Mouse (Mus musculus): ENCODE data around the gene Gm36210. TPM values are rescaled to one million over a fixed set of nuclear protein-coding genes. Genes with fewer than 3 reads are reported as not detected.

Gm36210 gene
- polyA plus RNA-seq, 1 experiment from 2014 or later: 0.26 TPM

DNA sequence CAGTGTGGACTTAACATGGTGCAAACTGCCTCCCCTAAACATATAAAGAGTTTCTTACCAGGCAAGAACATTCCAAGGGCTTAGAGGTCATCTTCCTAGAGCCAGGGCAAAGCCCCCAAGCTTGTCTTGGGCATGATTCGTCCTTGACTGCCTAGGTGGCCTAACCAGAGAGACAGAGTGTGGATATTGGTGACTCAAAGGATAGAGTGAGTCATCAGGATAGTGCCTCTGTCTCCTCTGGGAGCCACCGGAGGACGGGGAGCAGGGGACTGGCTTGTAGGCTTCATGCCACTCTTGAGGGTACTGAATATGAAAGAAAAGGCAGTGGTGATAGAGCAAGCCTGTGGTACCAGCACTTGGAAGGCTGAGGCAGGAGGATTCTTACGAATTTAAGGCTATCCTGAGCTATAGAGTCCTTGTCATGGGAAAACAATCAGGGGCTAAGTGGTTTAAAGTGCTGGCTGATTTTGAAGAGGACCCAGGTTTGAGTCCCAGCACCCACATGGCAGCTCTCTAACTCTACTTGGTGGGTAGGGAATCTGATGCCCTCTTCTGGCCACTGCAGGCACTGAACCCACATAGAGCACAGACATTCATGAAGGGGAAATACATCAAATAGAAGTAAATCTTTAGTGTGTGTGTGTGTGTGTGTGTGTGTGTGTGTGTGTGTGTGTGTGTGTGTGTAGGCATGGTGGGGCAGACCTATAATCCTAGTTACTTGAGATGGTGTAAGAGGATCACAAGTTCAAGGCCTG, 28.0 kb upstream of the Gm36210 start:
- Histone ChIP-seq H3K4me1 (replicated peaks) (no peaks in the 10 kb centered on the region), H3K4me2 (no peak overlapping the region), H3K9ac (no peak overlapping the region), H3K27ac (no peak overlapping the region), H3K4me3 (no peak overlapping the region), H3K9me3 (0 out of 2 replicates have a peak, but pooled peaks cover 3% of the 10 kb centered on the region), H3K36me3 (no peaks in the 10 kb centered on the region), H3K27me3 (no peaks in the 10 kb centered on the region)
- WGBS: 82% methylated on average over 4 of the region's 4 CpGs
- ATAC-seq (ENCODE audit: low FRiP score): no peak

DNA sequence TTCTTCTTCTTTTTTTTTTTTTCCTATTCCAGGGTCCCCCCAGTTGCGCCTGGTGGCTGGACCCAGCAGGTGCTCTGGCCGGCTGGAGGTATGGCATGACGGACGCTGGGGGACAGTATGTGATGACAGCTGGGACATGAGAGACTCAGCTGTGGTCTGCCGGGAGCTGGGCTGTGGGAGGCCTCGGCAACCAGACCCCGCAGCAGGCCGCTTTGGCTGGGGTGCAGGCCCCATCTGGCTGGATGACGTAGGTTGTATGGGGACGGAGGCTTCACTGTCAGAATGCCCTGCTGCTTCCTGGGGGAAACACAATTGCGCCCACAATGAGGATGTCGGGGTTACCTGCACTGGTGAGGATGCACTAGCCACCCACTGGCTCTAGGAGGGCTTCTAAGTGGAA, 26.8 kb upstream of the Gm36210 start:
- Histone ChIP-seq H3K9ac (no peak overlapping the region), H3K4me3 (no peak overlapping the region), H3K36me3 (no peaks in the 10 kb centered on the region), H3K4me1 (replicated peaks) (peaks cover 3% of the 10 kb centered on the region; the same call in 1 of the 2 replicates), H3K9me3 (0 out of 2 replicates have a peak, but pooled peaks cover 3% of the 10 kb centered on the region), H3K27ac (no peak overlapping the region), H3K27me3 (no peaks in the 10 kb centered on the region), H3K4me2 (no peak overlapping the region)
- ATAC-seq (ENCODE audit: low FRiP score): no peak
- 61% methylated on average over 12 of the region's 12 CpGs for WGBS

GRCm38 (mm10) chr7:4928323-4928722, 22.0 kb upstream of the Gm36210 start:
- no peaks in the 10 kb centered on the region for H3K9me3 ChIP-seq
- H3K27ac ChIP-seq: no peak overlapping the region
- H3K36me3 ChIP-seq: no peaks in the 10 kb centered on the region
- peak overlapping the region; percentile 43 for H3K9ac ChIP-seq
- no peaks in the 10 kb centered on the region for H3K27me3 ChIP-seq
- H3K4me1 ChIP-seq (replicated peaks): peaks cover 48% of the 10 kb centered on the region
- no peak overlapping the region for H3K4me2 ChIP-seq
- no peak for ATAC-seq (ENCODE audit: low FRiP score)
- no peak overlapping the region for H3K4me3 ChIP-seq
- 77% methylated on average over 17 of the region's 17 CpGs for WGBS

- no peaks in the 10 kb centered on the region for H3K27me3 ChIP-seq
- no peaks in the 10 kb centered on the region for H3K36me3 ChIP-seq
- H3K9me3 ChIP-seq: no peaks in the 10 kb centered on the region
- 68% methylated on average over 8 of the region's 8 CpGs for WGBS
- H3K4me3 ChIP-seq: no peak overlapping the region
- peaks cover 54% of the 10 kb centered on the region for H3K4me1 ChIP-seq (replicated peaks)
- no peak overlapping the region for H3K27ac ChIP-seq
- H3K4me2 ChIP-seq: no peak overlapping the region
- H3K9ac ChIP-seq: no peak overlapping the region
- no peak for ATAC-seq (ENCODE audit: low FRiP score)
Observed at GRCm38 (mm10) chr7:4927711-4928110, 21.4 kb upstream of the Gm36210 start.

- H3K36me3 ChIP-seq: no peaks in the 10 kb centered on the region
- peak overlapping the region; percentile 3; the same call in 1 of the 2 replicates for H3K9ac ChIP-seq
- H3K4me3 ChIP-seq: no peak overlapping the region
- H3K9me3 ChIP-seq: no peaks in the 10 kb centered on the region
- no peak overlapping the region for H3K27ac ChIP-seq
- peaks cover 62% of the 10 kb centered on the region for H3K4me1 ChIP-seq (replicated peaks)
- 64% methylated on average over 16 of the region's 16 CpGs for WGBS
- ATAC-seq (ENCODE audit: low FRiP score): no peak
- H3K4me2 ChIP-seq: no peak overlapping the region
- H3K27me3 ChIP-seq: no peaks in the 10 kb centered on the region
Observed at GRCm38 (mm10) chr7:4926849-4927248, 20.5 kb upstream of the Gm36210 start.

- Histone ChIP-seq H3K9me3 (no peaks in the 10 kb centered on the region), H3K4me2 (peak within 1 kb of the TSS; percentile 91), H3K4me1 (replicated peaks) (peaks cover 74% of the 10 kb centered on the region), H3K36me3 (peaks cover 6% of the 10 kb centered on the region), H3K9ac (peak within 1 kb of the TSS; percentile 53), H3K27ac (peak within 1 kb of the TSS; percentile 99), H3K4me3 (no peak within 1 kb of the TSS), H3K27me3 (no peaks in the 10 kb centered on the region)
- 5% methylated on average over 6 of the region's 6 CpGs for WGBS
- ATAC-seq (ENCODE audit: low FRiP score): no peak
Observed at GRCm38 (mm10) chr7:4925441-4926381, 19.4 kb upstream of the Gm36210 start, which contains the start of gene Ssc5d. Gene Ssc5d, plus strand, starts transcription at chr7:4925785.

GRCm38 (mm10) chr7:4924891-4925301, 18.6 kb upstream of the Gm36210 start:
- Histone ChIP-seq H3K9me3 (no peaks in the 10 kb centered on the region), H3K36me3 (peaks cover 15% of the 10 kb centered on the region), H3K27ac (peak overlapping the region; percentile 99), H3K4me3 (no peak overlapping the region), H3K9ac (0 out of 2 replicates have a peak overlapping the region, but pooled peaks have one; percentile 35), H3K27me3 (no peaks in the 10 kb centered on the region), H3K4me2 (no peak overlapping the region), H3K4me1 (replicated peaks) (peaks cover 74% of the 10 kb centered on the region)
- 3% methylated on average over 3 of the region's 4 CpGs for WGBS
- ATAC-seq (ENCODE audit: low FRiP score): no peak

GRCm38 (mm10) chr7:4924483-4924882, 18.2 kb upstream of the Gm36210 start:
- H3K4me1 ChIP-seq (replicated peaks): peaks cover 74% of the 10 kb centered on the region
- ATAC-seq (ENCODE audit: low FRiP score): no peak
- peak overlapping the region; percentile 99 for H3K27ac ChIP-seq
- WGBS: 8% methylated on average over 4 of the region's 4 CpGs
- no peaks in the 10 kb centered on the region for H3K9me3 ChIP-seq
- H3K4me3 ChIP-seq: peak overlapping the region; percentile 41; the same call in 1 of the 2 replicates
- peaks cover 19% of the 10 kb centered on the region for H3K36me3 ChIP-seq
- peak overlapping the region; percentile 80 for H3K9ac ChIP-seq
- no peaks in the 10 kb centered on the region for H3K27me3 ChIP-seq
- peak overlapping the region; percentile 91 for H3K4me2 ChIP-seq

GRCm38 (mm10) chr7:4923586-4924364, 17.5 kb upstream of the Gm36210 start:
- Histone ChIP-seq H3K4me1 (replicated peaks) (peaks cover 74% of the 10 kb centered on the region), H3K27me3 (no peaks in the 10 kb centered on the region), H3K9me3 (no peaks in the 10 kb centered on the region), H3K36me3 (peaks cover 26% of the 10 kb centered on the region), H3K4me3 (peak overlapping the region; percentile 41), H3K9ac (peak overlapping the region; percentile 80), H3K4me2 (peak overlapping the region; percentile 91), H3K27ac (peak overlapping the region; percentile 99)
- WGBS: 4% methylated on average over 37 of the region's 37 CpGs
- ATAC-seq (ENCODE audit: low FRiP score): peak; percentile 12

DNA sequence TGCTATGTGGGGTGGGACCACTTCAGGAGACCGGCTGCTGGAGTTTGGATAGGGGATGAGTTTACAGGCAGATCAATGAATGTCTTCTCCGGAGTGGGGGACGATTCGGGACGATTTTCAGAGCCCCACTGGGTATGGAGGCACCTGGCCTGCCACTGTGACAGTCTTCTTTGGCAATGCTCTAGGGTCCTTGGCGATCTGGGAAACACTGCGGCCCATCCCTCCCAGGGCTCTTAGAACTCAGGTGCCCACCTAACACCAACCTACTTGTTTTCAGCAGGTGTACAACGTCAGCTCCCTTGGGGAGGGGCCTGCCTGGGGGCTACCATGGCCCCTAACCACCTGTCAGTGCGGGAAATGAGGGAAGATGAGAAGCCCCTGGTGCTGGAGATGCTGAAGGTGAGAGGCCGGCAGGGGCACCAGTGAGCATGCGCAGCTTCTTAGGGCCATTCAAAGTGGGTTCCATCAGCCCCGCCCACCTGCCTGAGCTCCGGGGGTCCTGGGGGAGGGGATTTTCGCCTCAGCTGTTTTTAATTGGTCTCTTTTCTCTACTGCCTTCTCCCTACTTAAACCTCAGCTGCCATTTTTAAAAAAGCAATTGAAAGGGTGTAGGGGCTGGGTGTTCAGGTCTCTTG, 16.7 kb upstream of the Gm36210 start:
- Histone ChIP-seq H3K9ac (peak overlapping the region; percentile 80), H3K27ac (peak overlapping the region; percentile 99), H3K27me3 (no peaks in the 10 kb centered on the region), H3K4me2 (peak overlapping the region; percentile 91), H3K36me3 (peaks cover 31% of the 10 kb centered on the region), H3K4me3 (peak overlapping the region; percentile 41), H3K4me1 (replicated peaks) (peaks cover 71% of the 10 kb centered on the region), H3K9me3 (no peaks in the 10 kb centered on the region)
- ATAC-seq (ENCODE audit: low FRiP score): peak; percentile 62
- WGBS: 1% methylated on average over 14 of the region's 14 CpGs

GRCm38 (mm10) chr7:4922508-4922907, 16.2 kb upstream of the Gm36210 start:
- Histone ChIP-seq H3K9ac (peak overlapping the region; percentile 80), H3K4me2 (peak overlapping the region; percentile 91), H3K9me3 (no peaks in the 10 kb centered on the region), H3K27ac (peak overlapping the region; percentile 99), H3K4me1 (replicated peaks) (peaks cover 70% of the 10 kb centered on the region), H3K36me3 (peaks cover 34% of the 10 kb centered on the region), H3K4me3 (peak overlapping the region; percentile 41), H3K27me3 (no peaks in the 10 kb centered on the region)
- ATAC-seq (ENCODE audit: low FRiP score): peak; percentile 80
- WGBS: 0% methylated on average over 14 of the region's 14 CpGs

All from hindbrain, embryonic 13.5 days (tissue).